Mouse (Mus musculus): ENCODE results near the gene Bag3. TPM values are rescaled to one million over a fixed set of nuclear protein-coding genes. Genes with fewer than 3 reads are reported as not detected.

The Bag3 gene
- polyA plus RNA-seq, 1 experiment: 27.6 TPM

DNA sequence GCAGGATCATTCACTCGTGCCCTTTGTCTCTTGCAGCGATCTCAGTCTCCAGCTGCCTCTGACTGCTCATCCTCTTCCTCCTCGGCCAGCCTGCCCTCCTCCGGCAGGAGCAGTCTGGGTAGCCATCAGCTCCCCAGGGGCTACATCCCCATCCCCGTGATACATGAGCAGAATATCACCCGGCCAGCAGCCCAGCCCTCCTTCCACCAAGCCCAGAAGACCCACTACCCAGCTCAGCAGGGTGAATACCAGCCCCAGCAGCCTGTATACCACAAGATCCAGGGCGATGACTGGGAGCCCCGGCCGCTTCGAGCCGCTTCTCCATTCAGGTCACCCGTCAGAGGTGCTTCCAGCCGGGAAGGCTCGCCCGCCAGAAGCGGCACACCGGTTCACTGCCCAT lies 18.4 kb downstream of the Bag3 start:
- peak overlapping the region; percentile 73 for H3K27ac ChIP-seq (ENCODE audit: insufficient read depth, low read depth, low read length)
- WGBS: 70% methylated on average over 17 of the region's 17 CpGs

GRCm38 (mm10) chr7:128542488-128542887 lies 19.1 kb downstream of the Bag3 start:
- H3K27ac ChIP-seq (ENCODE audit: insufficient read depth, low read depth, low read length): no peak overlapping the region
- H3K4me3 ChIP-seq (ENCODE audit: insufficient read depth, low read depth, low read length): no peak overlapping the region
- H3K27me3 ChIP-seq (replicated peaks; ENCODE audit: control insufficient read depth, insufficient read depth, low read length): no peaks in the 10 kb centered on the region
- 80% methylated on average over 4 of the region's 4 CpGs for WGBS
- peaks cover 13% of the 10 kb centered on the region for H3K4me1 ChIP-seq (ENCODE audit: control insufficient read depth, insufficient read depth, low read length)
- H3K36me3 ChIP-seq (ENCODE audit: control insufficient read depth, insufficient read depth, low read length): peaks cover 5% of the 10 kb centered on the region; the same call in 1 of the 2 replicates
- DNase-seq: no peak
- no peak for TF ChIP-seq POLR2A (IDR thresholded peaks at IDR 0.05; ENCODE audit: low read depth, low read length)

More for the DNA sequence above, 18.4 kb downstream of the Bag3 start:
- no peak for DNase-seq
- Histone ChIP-seq H3K4me1 (ENCODE audit: control insufficient read depth, insufficient read depth, low read length) (peaks cover 16% of the 10 kb centered on the region), H3K36me3 (ENCODE audit: control insufficient read depth, insufficient read depth, low read length) (peaks cover 5% of the 10 kb centered on the region; the same call in 1 of the 2 replicates), H3K27me3 (replicated peaks; ENCODE audit: control insufficient read depth, insufficient read depth, low read length) (no peaks in the 10 kb centered on the region), H3K4me3 (ENCODE audit: insufficient read depth, low read depth, low read length) (no peak overlapping the region)
- no peak for TF ChIP-seq CTCF (conservative IDR thresholded peaks at IDR 0.05; ENCODE audit: insufficient read depth, insufficient read length, low read depth, low read length)
- TF ChIP-seq POLR2A (IDR thresholded peaks at IDR 0.05; ENCODE audit: low read depth, low read length): no peak

DNA sequence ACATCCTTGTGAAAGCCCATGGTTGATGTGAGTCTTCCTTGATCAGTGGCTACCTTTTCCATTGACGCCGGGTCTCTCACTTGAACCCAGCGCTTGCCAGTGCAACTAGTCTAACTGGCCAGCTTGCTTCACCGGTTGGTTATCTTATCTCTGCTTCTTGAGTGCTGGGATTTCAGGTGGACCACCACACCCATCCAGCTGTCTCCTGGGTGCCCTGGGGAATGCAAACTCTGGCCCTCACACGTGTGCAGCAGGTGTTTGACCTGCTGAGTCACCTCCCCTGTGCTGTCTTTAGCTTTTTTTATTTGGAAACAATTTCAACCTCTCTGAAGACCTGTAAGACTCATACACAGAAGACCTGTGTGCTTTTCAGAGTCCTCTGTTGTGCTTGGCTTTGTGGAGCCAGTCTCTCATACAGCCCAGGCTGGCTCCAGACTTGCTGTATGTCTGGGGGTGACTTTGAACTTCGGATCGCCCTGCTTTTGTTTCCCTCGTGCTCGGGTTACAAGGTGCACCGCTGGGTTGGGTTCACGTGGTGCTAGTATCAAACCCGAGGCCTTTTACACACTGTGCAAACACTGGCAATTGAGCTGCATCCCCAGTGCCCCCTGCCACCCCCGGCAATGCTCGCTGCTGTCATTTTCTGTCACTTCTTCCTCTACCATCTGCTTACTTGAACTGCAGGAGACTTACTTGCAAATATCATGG lies 19.9 kb downstream of the Bag3 start:
- H3K36me3 ChIP-seq (ENCODE audit: control insufficient read depth, insufficient read depth, low read length): peaks cover 5% of the 10 kb centered on the region
- H3K4me1 ChIP-seq (ENCODE audit: control insufficient read depth, insufficient read depth, low read length): peaks cover 7% of the 10 kb centered on the region
- H3K27ac ChIP-seq (ENCODE audit: insufficient read depth, low read depth, low read length): peak overlapping the region; percentile 26; the same call in 1 of the 2 replicates
- DNase-seq: no peak
- H3K4me3 ChIP-seq (ENCODE audit: insufficient read depth, low read depth, low read length): no peak overlapping the region
- 62% methylated on average over 14 of the region's 14 CpGs for WGBS
- no peak for TF ChIP-seq POLR2A (IDR thresholded peaks at IDR 0.05; ENCODE audit: low read depth, low read length)
- no peaks in the 10 kb centered on the region for H3K27me3 ChIP-seq (replicated peaks; ENCODE audit: control insufficient read depth, insufficient read depth, low read length)

DNA sequence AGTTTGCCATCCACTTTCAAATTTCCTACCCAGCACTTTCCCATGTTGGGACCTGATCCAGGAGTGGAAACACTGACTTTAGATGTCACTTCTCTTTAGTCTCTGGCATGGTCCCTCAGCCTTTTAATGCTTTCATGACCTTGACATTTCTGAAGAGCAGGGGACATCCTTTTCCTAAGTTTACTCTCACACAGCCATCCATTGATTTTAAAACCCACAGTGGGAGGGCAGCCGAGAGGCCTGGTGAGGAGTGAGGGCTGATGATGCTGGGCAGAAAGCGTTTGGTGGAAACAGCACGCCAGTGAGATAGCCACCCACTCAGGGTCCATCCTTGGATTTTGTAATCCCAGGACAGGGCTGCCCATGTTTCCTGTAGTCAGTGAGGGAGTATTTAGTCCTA lies 20.5 kb downstream of the Bag3 start:
- Histone ChIP-seq H3K27ac (ENCODE audit: insufficient read depth, low read depth, low read length) (peak overlapping the region; percentile 67), H3K4me3 (ENCODE audit: insufficient read depth, low read depth, low read length) (no peak overlapping the region), H3K4me1 (ENCODE audit: control insufficient read depth, insufficient read depth, low read length) (peaks cover 3% of the 10 kb centered on the region; the same call in 1 of the 2 replicates), H3K36me3 (ENCODE audit: control insufficient read depth, insufficient read depth, low read length) (peaks cover 5% of the 10 kb centered on the region), H3K27me3 (replicated peaks; ENCODE audit: control insufficient read depth, insufficient read depth, low read length) (no peaks in the 10 kb centered on the region)
- DNase-seq: no peak
- no peak for TF ChIP-seq POLR2A (IDR thresholded peaks at IDR 0.05; ENCODE audit: low read depth, low read length)
- TF ChIP-seq CTCF (conservative IDR thresholded peaks at IDR 0.05; ENCODE audit: insufficient read depth, insufficient read length, low read depth, low read length): no peak
- 78% methylated on average over 3 of the region's 3 CpGs for WGBS

DNA sequence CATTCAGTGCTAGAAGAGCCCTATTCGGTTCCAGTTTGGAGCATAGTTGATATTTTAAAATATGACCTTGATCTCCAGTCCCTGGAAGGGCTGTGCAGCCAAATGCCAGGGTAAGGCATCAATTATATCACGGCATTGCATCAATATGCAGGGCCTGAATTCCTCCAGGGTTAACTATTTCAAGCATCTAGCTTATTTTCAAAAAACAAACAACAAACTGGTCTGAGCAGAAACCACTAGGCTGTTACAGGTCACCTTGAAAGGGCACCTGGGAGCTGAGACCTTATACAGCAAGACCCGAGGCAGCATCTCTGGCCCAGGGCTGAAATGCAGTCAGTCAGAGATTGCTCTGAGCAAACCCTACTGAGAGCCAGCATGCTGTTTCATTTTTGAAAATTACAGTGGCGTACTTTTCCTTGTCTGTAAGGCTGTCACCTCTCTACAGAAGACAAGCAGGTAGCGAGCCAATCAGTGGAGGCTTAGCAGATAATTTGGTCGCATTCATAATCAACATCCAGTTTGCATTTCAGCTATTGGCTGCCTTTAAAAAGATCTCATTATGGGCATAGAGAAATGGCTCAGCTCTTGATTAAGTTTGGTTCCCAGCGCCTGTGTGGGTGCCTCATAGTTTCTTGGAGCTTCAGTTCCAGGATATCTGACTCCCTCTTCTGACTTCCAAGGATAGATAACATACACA lies 21.3 kb downstream of the Bag3 start:
- H3K4me1 ChIP-seq (ENCODE audit: control insufficient read depth, insufficient read depth, low read length): 0 out of 2 replicates have a peak, but pooled peaks cover 3% of the 10 kb centered on the region
- peaks cover 5% of the 10 kb centered on the region for H3K36me3 ChIP-seq (ENCODE audit: control insufficient read depth, insufficient read depth, low read length)
- WGBS: 70% methylated on average over 7 of the region's 7 CpGs
- TF ChIP-seq POLR2A (IDR thresholded peaks at IDR 0.05; ENCODE audit: low read depth, low read length) (no peak), CTCF (conservative IDR thresholded peaks at IDR 0.05; ENCODE audit: insufficient read depth, insufficient read length, low read depth, low read length) (no peak)
- H3K27me3 ChIP-seq (replicated peaks; ENCODE audit: control insufficient read depth, insufficient read depth, low read length): no peaks in the 10 kb centered on the region
- DNase-seq: peak; percentile 53
- H3K4me3 ChIP-seq (ENCODE audit: insufficient read depth, low read depth, low read length): no peak overlapping the region
- H3K27ac ChIP-seq (ENCODE audit: insufficient read depth, low read depth, low read length): no peak overlapping the region

DNA sequence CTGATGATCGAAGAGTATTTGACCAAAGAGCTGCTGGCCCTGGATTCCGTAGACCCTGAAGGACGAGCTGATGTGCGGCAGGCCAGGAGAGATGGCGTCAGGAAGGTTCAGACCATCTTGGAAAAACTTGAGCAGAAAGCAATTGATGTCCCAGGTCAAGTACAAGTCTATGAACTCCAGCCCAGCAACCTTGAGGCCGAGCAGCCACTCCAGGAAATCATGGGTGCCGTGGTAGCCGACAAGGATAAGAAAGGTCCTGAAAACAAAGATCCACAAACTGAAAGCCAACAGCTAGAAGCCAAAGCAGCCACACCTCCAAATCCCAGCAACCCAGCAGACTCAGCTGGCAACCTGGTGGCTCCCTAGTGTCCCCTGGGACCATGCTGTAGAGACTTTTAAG lies 22.6 kb downstream of the Bag3 start:
- no peak for DNase-seq
- TF ChIP-seq POLR2A (IDR thresholded peaks at IDR 0.05; ENCODE audit: low read depth, low read length) (no peak), CTCF (conservative IDR thresholded peaks at IDR 0.05; ENCODE audit: insufficient read depth, insufficient read length, low read depth, low read length) (no peak)
- no peak overlapping the region for H3K27ac ChIP-seq (ENCODE audit: insufficient read depth, low read depth, low read length)
- WGBS: 95% methylated on average over 8 of the region's 8 CpGs
- 0 out of 2 replicates have a peak, but pooled peaks cover 2% of the 10 kb centered on the region for H3K4me1 ChIP-seq (ENCODE audit: control insufficient read depth, insufficient read depth, low read length)
- H3K36me3 ChIP-seq (ENCODE audit: control insufficient read depth, insufficient read depth, low read length): peaks cover 5% of the 10 kb centered on the region
- H3K27me3 ChIP-seq (replicated peaks; ENCODE audit: control insufficient read depth, insufficient read depth, low read length): no peaks in the 10 kb centered on the region
- no peak overlapping the region for H3K4me3 ChIP-seq (ENCODE audit: insufficient read depth, low read depth, low read length)

GRCm38 (mm10) chr7:128549137-128549536 lies 25.7 kb downstream of the Bag3 start:
- Histone ChIP-seq H3K4me3 (ENCODE audit: insufficient read depth, low read depth, low read length) (no peak overlapping the region), H3K36me3 (ENCODE audit: control insufficient read depth, insufficient read depth, low read length) (peaks cover 5% of the 10 kb centered on the region), H3K4me1 (ENCODE audit: control insufficient read depth, insufficient read depth, low read length) (no peaks in the 10 kb centered on the region), H3K27me3 (replicated peaks; ENCODE audit: control insufficient read depth, insufficient read depth, low read length) (no peaks in the 10 kb centered on the region), H3K27ac (ENCODE audit: insufficient read depth, low read depth, low read length) (no peak overlapping the region)
- TF ChIP-seq CTCF (conservative IDR thresholded peaks at IDR 0.05; ENCODE audit: insufficient read depth, insufficient read length, low read depth, low read length) (no peak), POLR2A (IDR thresholded peaks at IDR 0.05; ENCODE audit: low read depth, low read length) (no peak)
- DNase-seq: no peak
- 52% methylated on average over 4 of the region's 4 CpGs for WGBS
